Mouse (Mus musculus) heart, embryonic 13.5 days (tissue): ENCODE data around the gene Peli1. TPM values are rescaled to one million over a fixed set of nuclear protein-coding genes. Genes with fewer than 3 reads are reported as not detected.

Experiments used
- polyA plus RNA-seq: library from polyadenylated mRNA; unstranded; fragments of >200 nt; fragmentation: Nextera tagmentation; extraction: Ambion mirVana; gene quantifications from 2 replicates; pipeline ENCODE4 v1.2.1, GENCODE M21; 2015

Peli1 gene
- polyA plus RNA-seq, 1 experiment from 2014 or later = 21.6 TPM

Other genes starting within 250 kb of the Peli1 start
- 7.0 and 7.7 TPM in 2 replicates for gene Vps54, start 148.0 kb downstream of the Peli1 start, polyA plus RNA-seq